Mouse (Mus musculus) subcutaneous adipose tissue, adult 2 months (tissue): ENCODE data around the gene Ppia. TPM values are rescaled to one million over a fixed set of nuclear protein-coding genes. Genes with fewer than 3 reads are reported as not detected.

Experiments
- polyA plus RNA-seq: library from polyadenylated mRNA; depleted of rRNA; stranded (reverse); fragments of >200 nt; gene quantifications from 2 replicates; pipeline ENCODE4 v1.2.3, GENCODE M21; 2012; ENCODE audit warnings: low replicate concordance; rRNA removed

The Ppia gene
- polyA plus RNA-seq = 983 and 1,438 TPM in 2 replicates

DNA sequence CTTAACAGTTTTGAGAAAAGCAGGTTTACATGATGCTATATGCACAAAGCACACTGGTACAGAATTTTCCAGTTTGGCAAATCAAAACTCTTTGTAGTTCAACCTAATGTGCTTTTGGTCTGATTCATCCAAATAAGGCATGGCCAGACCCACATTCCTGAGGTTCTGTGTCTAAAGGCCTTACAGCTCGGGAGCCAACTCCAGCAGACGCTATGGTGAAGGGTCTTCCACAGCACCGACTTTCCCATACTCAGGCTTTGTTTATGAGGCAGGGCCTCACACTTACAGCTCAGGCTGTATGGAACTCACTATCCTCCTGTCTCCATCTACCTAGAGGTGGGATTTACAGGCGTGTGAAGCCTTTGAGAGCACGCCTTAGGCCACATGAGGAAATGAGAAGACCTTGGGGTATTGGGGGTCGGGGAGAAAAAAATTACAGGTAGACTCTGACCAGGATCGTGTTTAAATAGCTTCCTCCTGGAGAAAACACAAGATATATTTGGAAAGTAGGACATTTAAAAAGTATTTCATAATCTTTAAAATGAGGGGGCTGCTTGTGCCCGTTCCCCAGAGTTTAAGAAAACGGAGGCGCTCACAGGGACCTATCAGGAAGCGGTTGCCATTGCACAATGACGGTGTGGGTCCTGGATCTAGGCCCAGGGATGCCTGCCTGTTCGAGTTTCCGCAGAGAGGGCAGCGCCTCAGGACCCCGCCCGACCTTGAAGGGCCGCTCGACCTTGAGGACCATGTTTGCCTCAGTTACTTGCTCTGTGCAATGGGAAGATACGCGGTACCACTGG is at the start of gene Ppia:
TSS of gene Ppia (plus strand) at position 693 of the 800 bp plus-strand sequence.

GRCm38 (mm10) chr11:6388726-6389413 is 26.4 kb upstream of the Ppia start, which contains the start of gene Zmiz2:
TSS of gene Zmiz2 (plus strand) at chr11:6389074.

GRCm38 (mm10) chr11:6444077-6444853 is 29.0 kb downstream of the Ppia start, which contains the start of gene H2afv:
TSS of gene H2afv (minus strand) at chr11:6444443.

Other genes starting within 250 kb of the Ppia start
- not detected in 2 replicates for gene A730071L15Rik, start 215.4 kb upstream of the Ppia start, polyA plus RNA-seq
- 45.7 and 62.2 TPM in 2 replicates for gene Nudcd3, start 215.0 kb upstream of the Ppia start, polyA plus RNA-seq
- 0.14 and 0.42 TPM in 2 replicates for gene Npc1l1, start 185.3 kb upstream of the Ppia start, polyA plus RNA-seq
- gene Ddx56, start 147.7 kb upstream of the Ppia start, polyA plus RNA-seq = 41.4 and 53.5 TPM in 2 replicates
- 127 and 129 TPM in 2 replicates for gene Tmed4, start 140.6 kb upstream of the Ppia start, polyA plus RNA-seq
- 240 and 319 TPM in 2 replicates for gene Ogdh, start 123.8 kb upstream of the Ppia start, polyA plus RNA-seq
- 29.4 and 50.4 TPM in 2 replicates for gene Zmiz2, start 26.4 kb upstream of the Ppia start, polyA plus RNA-seq
- 37.4 and 90.6 TPM in 2 replicates for gene H2afv, start 29.0 kb downstream of the Ppia start, polyA plus RNA-seq
- gene Purb, start 60.5 kb downstream of the Ppia start, polyA plus RNA-seq = 6.3 and 11.4 TPM in 2 replicates
- gene Myo1g, start 105.5 kb downstream of the Ppia start, polyA plus RNA-seq = 18.7 and 21.1 TPM in 2 replicates
- gene Ccm2, start 131.4 kb downstream of the Ppia start, polyA plus RNA-seq = 131 and 134 TPM in 2 replicates
- gene Nacad, start 190.6 kb downstream of the Ppia start, polyA plus RNA-seq = 1.4 and 12.8 TPM in 2 replicates
- gene Tbrg4, start 210.6 kb downstream of the Ppia start, polyA plus RNA-seq = 70.6 and 107 TPM in 2 replicates
- gene Wap, start 223.2 kb downstream of the Ppia start, polyA plus RNA-seq = not detected in 2 replicates
- gene Ramp3, start 243.1 kb downstream of the Ppia start, polyA plus RNA-seq = 1.3 and 365 TPM in 2 replicates